Mouse (Mus musculus): Measurements from ENCODE around the gene Pik3cd. TPM values are rescaled to one million over a fixed set of nuclear protein-coding genes. Genes with fewer than 3 reads are reported as not detected.

Gene Pik3cd
- polyA plus RNA-seq, 1 experiment, result 11.7 TPM

GRCm38 (mm10) chr4:149689822-149690700 lies 12.3 kb downstream of the Pik3cd start:
- 70% methylated on average over 12 of the region's 12 CpGs for WGBS
- TF ChIP-seq POLR2A (IDR thresholded peaks at IDR 0.05; ENCODE audit: low read depth, low read length) (no peak), CTCF (IDR thresholded peaks at IDR 0.05; ENCODE audit: extremely low read depth, insufficient read length, insufficient replicate concordance, low read depth, low read length) (no peak)
- Histone ChIP-seq H3K27me3 (ENCODE audit: control insufficient read depth, insufficient read depth, low read length) (no peaks in the 10 kb centered on the region), H3K36me3 (ENCODE audit: control insufficient read depth, insufficient read depth, low read length) (0 out of 2 replicates have a peak, but pooled peaks cover 2% of the 10 kb centered on the region), H3K4me3 (ENCODE audit: low read depth, low read length) (no peak overlapping the region), H3K4me1 (ENCODE audit: control insufficient read depth, insufficient read depth, insufficient read length, low read length) (peaks cover 4% of the 10 kb centered on the region; the same call in 1 of the 2 replicates), H3K27ac (ENCODE audit: insufficient read depth, low read depth, low read length) (no peak overlapping the region)

- Histone ChIP-seq H3K27me3 (ENCODE audit: control insufficient read depth, insufficient read depth, low read length) (no peaks in the 10 kb centered on the region), H3K4me1 (ENCODE audit: control insufficient read depth, insufficient read depth, insufficient read length, low read length) (peaks cover 4% of the 10 kb centered on the region; the same call in 1 of the 2 replicates), H3K4me3 (ENCODE audit: low read depth, low read length) (no peak overlapping the region), H3K27ac (ENCODE audit: insufficient read depth, low read depth, low read length) (no peak overlapping the region), H3K36me3 (ENCODE audit: control insufficient read depth, insufficient read depth, low read length) (0 out of 2 replicates have a peak, but pooled peaks cover 2% of the 10 kb centered on the region)
- WGBS, result 80% methylated on average over 14 of the region's 14 CpGs
- no peak for TF ChIP-seq POLR2A (IDR thresholded peaks at IDR 0.05; ENCODE audit: low read depth, low read length)
- TF ChIP-seq CTCF (IDR thresholded peaks at IDR 0.05; ENCODE audit: extremely low read depth, insufficient read length, insufficient replicate concordance, low read depth, low read length), result no peak
Measured at GRCm38 (mm10) chr4:149688861-149689260, 13.5 kb downstream of the Pik3cd start.

GRCm38 (mm10) chr4:149684841-149685623 lies 17.3 kb downstream of the Pik3cd start:
- H3K27me3 ChIP-seq (ENCODE audit: control insufficient read depth, insufficient read depth, low read length), result no peaks in the 10 kb centered on the region
- peaks cover 3% of the 10 kb centered on the region; the same call in 1 of the 2 replicates for H3K4me1 ChIP-seq (ENCODE audit: control insufficient read depth, insufficient read depth, insufficient read length, low read length)
- H3K4me3 ChIP-seq (ENCODE audit: low read depth, low read length), result no peak overlapping the region
- 0 out of 2 replicates have a peak, but pooled peaks cover 2% of the 10 kb centered on the region for H3K36me3 ChIP-seq (ENCODE audit: control insufficient read depth, insufficient read depth, low read length)
- WGBS, result 82% methylated on average over 11 of the region's 11 CpGs
- no peak overlapping the region for H3K27ac ChIP-seq (ENCODE audit: insufficient read depth, low read depth, low read length)
- TF ChIP-seq POLR2A (IDR thresholded peaks at IDR 0.05; ENCODE audit: low read depth, low read length) (no peak), CTCF (IDR thresholded peaks at IDR 0.05; ENCODE audit: extremely low read depth, insufficient read length, insufficient replicate concordance, low read depth, low read length) (no peak)

GRCm38 (mm10) chr4:149683875-149684274 lies 18.5 kb downstream of the Pik3cd start:
- Histone ChIP-seq H3K4me3 (ENCODE audit: low read depth, low read length) (no peak overlapping the region), H3K4me1 (ENCODE audit: control insufficient read depth, insufficient read depth, insufficient read length, low read length) (peaks cover 3% of the 10 kb centered on the region; the same call in 1 of the 2 replicates), H3K27ac (ENCODE audit: insufficient read depth, low read depth, low read length) (no peak overlapping the region), H3K36me3 (ENCODE audit: control insufficient read depth, insufficient read depth, low read length) (0 out of 2 replicates have a peak, but pooled peaks cover 2% of the 10 kb centered on the region), H3K27me3 (ENCODE audit: control insufficient read depth, insufficient read depth, low read length) (no peaks in the 10 kb centered on the region)
- no peak for TF ChIP-seq CTCF (IDR thresholded peaks at IDR 0.05; ENCODE audit: extremely low read depth, insufficient read length, insufficient replicate concordance, low read depth, low read length)
- TF ChIP-seq POLR2A (IDR thresholded peaks at IDR 0.05; ENCODE audit: low read depth, low read length), result no peak
- 27% methylated on average over 7 of the region's 7 CpGs for WGBS

- Histone ChIP-seq H3K27me3 (ENCODE audit: control insufficient read depth, insufficient read depth, low read length) (peaks cover 15% of the 10 kb centered on the region; the same call in 1 of the 2 replicates), H3K4me1 (ENCODE audit: control insufficient read depth, insufficient read depth, insufficient read length, low read length) (peaks cover 13% of the 10 kb centered on the region), H3K27ac (ENCODE audit: insufficient read depth, low read depth, low read length) (no peak overlapping the region), H3K4me3 (ENCODE audit: low read depth, low read length) (no peak overlapping the region), H3K36me3 (ENCODE audit: control insufficient read depth, insufficient read depth, low read length) (no peaks in the 10 kb centered on the region)
- 36% methylated on average over 11 of the region's 11 CpGs for WGBS
- no peak for TF ChIP-seq CTCF (IDR thresholded peaks at IDR 0.05; ENCODE audit: extremely low read depth, insufficient read length, insufficient replicate concordance, low read depth, low read length)
- TF ChIP-seq POLR2A (IDR thresholded peaks at IDR 0.05; ENCODE audit: low read depth, low read length), result no peak
Measured at GRCm38 (mm10) chr4:149679056-149679770, 23.2 kb downstream of the Pik3cd start.

- H3K27me3 ChIP-seq (ENCODE audit: control insufficient read depth, insufficient read depth, low read length), result peaks cover 20% of the 10 kb centered on the region
- no peaks in the 10 kb centered on the region for H3K36me3 ChIP-seq (ENCODE audit: control insufficient read depth, insufficient read depth, low read length)
- no peak overlapping the region for H3K27ac ChIP-seq (ENCODE audit: insufficient read depth, low read depth, low read length)
- 86% methylated on average over 1 of the region's 1 CpGs for WGBS
- H3K4me3 ChIP-seq (ENCODE audit: low read depth, low read length), result no peak overlapping the region
- TF ChIP-seq POLR2A (IDR thresholded peaks at IDR 0.05; ENCODE audit: low read depth, low read length) (no peak), CTCF (IDR thresholded peaks at IDR 0.05; ENCODE audit: extremely low read depth, insufficient read length, insufficient replicate concordance, low read depth, low read length) (no peak)
- peaks cover 13% of the 10 kb centered on the region for H3K4me1 ChIP-seq (ENCODE audit: control insufficient read depth, insufficient read depth, insufficient read length, low read length)
Measured at GRCm38 (mm10) chr4:149678006-149678405, 24.4 kb downstream of the Pik3cd start.
